Mouse (Mus musculus) neural tube, embryonic 15.5 days (tissue): Measurements from ENCODE around the gene Muc5b. TPM values are rescaled to one million over a fixed set of nuclear protein-coding genes. Genes with fewer than 3 reads are reported as not detected.

Source experiments
- ATAC-seq: fragments of 200-750 bp; cut with Nextera tagmentation; 2 replicates; pipeline ENCODE4 v1.8.0; 2017; ENCODE audit warnings: mild to moderate bottlenecking, moderate TSS enrichment, moderate library complexity; ENCODE audit not compliant: low FRiP score
- H3K27ac ChIP-seq: fragments of 300-500 bp; sonication (generic); replicated peaks from 2 replicates; pipeline ENCODE4 v1.5.1; 2015; ENCODE audit warnings: mild to moderate bottlenecking, inconsistent platforms
- H3K27me3 ChIP-seq: fragments of 300-500 bp; sonication (generic); replicated peaks from 2 replicates; pipeline ENCODE4 v1.6.1; 2015; ENCODE audit warnings: inconsistent platforms
- H3K36me3 ChIP-seq: fragments of 300-500 bp; sonication (generic); 2 replicates; pipeline ENCODE4 v1.6.1; 2015; ENCODE audit warnings: inconsistent platforms
- H3K4me1 ChIP-seq: fragments of 300-500 bp; sonication (generic); 2 replicates; pipeline ENCODE4 v1.6.1; 2015; ENCODE audit warnings: inconsistent platforms
- H3K4me2 ChIP-seq: fragments of 300-500 bp; sonication (generic); 2 replicates; pipeline ENCODE4 v1.6.1; 2015; ENCODE audit warnings: inconsistent platforms, mild to moderate bottlenecking, moderate library complexity
- H3K4me3 ChIP-seq: fragments of 300-500 bp; sonication (generic); replicated peaks from 2 replicates; pipeline ENCODE4 v1.5.1; 2015; ENCODE audit warnings: mild to moderate bottlenecking, inconsistent platforms
- H3K9ac ChIP-seq: fragments of 300-500 bp; sonication (generic); replicated peaks from 2 replicates; pipeline ENCODE4 v1.6.1; 2015; ENCODE audit warnings: mild to moderate bottlenecking, inconsistent platforms
- H3K9me3 ChIP-seq: fragments of 300-500 bp; sonication (generic); replicated peaks from 2 replicates; pipeline ENCODE4 v1.6.1; 2016; ENCODE audit warnings: inconsistent platforms
- WGBS: fragments of 180-500 bp; shearing (Covaris S2); methylation state at CpG from one replicate; pipeline ENCODE4 v1.1.7; 2015; ENCODE audit warnings: mixed read lengths; 5-methylcytosine and 5-hydroxymethylcytosine counted together
- polyA plus RNA-seq: library from polyadenylated mRNA; unstranded; fragments of >200 nt; fragmentation: Nextera tagmentation; extraction: Ambion mirVana; gene quantifications from 2 replicates; pipeline ENCODE4 v1.2.1, GENCODE M21; 2015

Gene Muc5b
- polyA plus RNA-seq, 1 experiment from 2014 or later, result 0.04 TPM

GRCm38 (mm10) chr7:141902791-141903190, 63.9 kb downstream of the Muc5b start:
- ATAC-seq, result no peak
- Histone ChIP-seq H3K4me2 (peak overlapping the region; percentile 64), H3K36me3 (no peaks in the 10 kb centered on the region), H3K4me3 (peak overlapping the region; percentile 89), H3K9me3 (no peaks in the 10 kb centered on the region), H3K9ac (peak overlapping the region; percentile 48), H3K27me3 (peaks cover 7% of the 10 kb centered on the region; the same call in 1 of the 2 replicates), H3K4me1 (peaks cover 36% of the 10 kb centered on the region), H3K27ac (peak overlapping the region; percentile 89)
- WGBS, result 68% methylated on average over 4 of the region's 4 CpGs

DNA sequence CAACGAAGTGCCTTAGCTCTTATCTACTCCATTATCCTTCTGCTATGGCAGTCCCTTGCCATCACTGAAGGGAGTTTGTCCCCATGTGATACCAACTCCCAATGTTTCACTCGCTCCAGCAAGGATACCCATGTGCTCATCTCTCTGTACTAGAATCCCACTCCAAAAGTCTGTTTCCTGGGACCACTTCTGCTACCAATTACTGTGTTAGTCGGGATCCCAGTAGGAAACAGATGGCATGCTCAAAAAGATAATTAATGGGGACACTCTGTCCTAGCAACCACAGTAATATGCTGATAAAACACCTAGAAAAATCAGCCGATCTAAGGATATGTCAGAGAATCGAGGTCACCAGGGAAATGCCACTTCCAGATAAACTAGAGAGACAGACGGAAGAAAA, 69.7 kb downstream of the Muc5b start:
- no peak overlapping the region for H3K9ac ChIP-seq
- 69% methylated on average over 6 of the region's 6 CpGs for WGBS

GRCm38 (mm10) chr7:141911305-141911704, 72.4 kb downstream of the Muc5b start:
- ATAC-seq, result no peak

More for the DNA sequence above, 69.7 kb downstream of the Muc5b start:
- no peaks in the 10 kb centered on the region for H3K9me3 ChIP-seq
- ATAC-seq, result no peak
- peaks cover 7% of the 10 kb centered on the region; the same call in 1 of the 2 replicates for H3K27me3 ChIP-seq
- H3K4me3 ChIP-seq, result no peak overlapping the region
- H3K27ac ChIP-seq, result no peak overlapping the region
- H3K4me1 ChIP-seq, result 0 out of 2 replicates have a peak, but pooled peaks cover 5% of the 10 kb centered on the region
- H3K36me3 ChIP-seq, result no peaks in the 10 kb centered on the region
- H3K4me2 ChIP-seq, result no peak overlapping the region

DNA sequence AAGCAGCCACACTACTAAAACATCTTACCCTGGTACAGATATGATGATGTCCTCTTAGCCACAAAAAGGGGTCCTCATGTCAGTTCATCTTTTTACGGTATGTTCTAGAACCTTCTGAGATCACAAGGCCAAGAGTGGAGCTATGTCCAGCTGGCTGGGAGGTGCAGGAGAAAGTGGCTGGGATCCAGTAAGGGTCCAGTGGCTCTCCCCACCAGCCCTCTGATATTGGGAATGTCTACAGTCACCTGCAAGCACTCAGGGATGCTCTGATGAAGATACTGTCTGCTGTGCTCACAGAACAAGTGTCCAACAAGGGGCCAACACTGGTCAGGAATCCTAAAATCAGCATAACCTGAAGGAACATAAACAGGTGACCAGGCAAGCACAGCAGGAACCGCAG, 79.5 kb downstream of the Muc5b start, which contains the start of gene Tollip:
Gene Tollip, minus strand, starts transcription at position 101 of the 400 bp plus-strand sequence.
- Histone ChIP-seq H3K27me3 (no peaks in the 10 kb centered on the region), H3K4me2 (no peak within 1 kb of the TSS), H3K27ac (no peak within 1 kb of the TSS), H3K9me3 (no peaks in the 10 kb centered on the region), H3K36me3 (no peaks in the 10 kb centered on the region), H3K4me3 (no peak within 1 kb of the TSS), H3K9ac (no peak within 1 kb of the TSS), H3K4me1 (0 out of 2 replicates have a peak, but pooled peaks cover under 1% of the 10 kb centered on the region)
- 97% methylated on average over 2 of the region's 2 CpGs for WGBS
- ATAC-seq, result no peak

More at GRCm38 (mm10) chr7:141911305-141911704, 72.4 kb downstream of the Muc5b start:
- no peak overlapping the region for H3K4me3 ChIP-seq
- no peak overlapping the region for H3K9ac ChIP-seq
- H3K9me3 ChIP-seq, result no peaks in the 10 kb centered on the region
- 72% methylated on average over 3 of the region's 3 CpGs for WGBS
- no peaks in the 10 kb centered on the region for H3K27me3 ChIP-seq
- no peak overlapping the region for H3K27ac ChIP-seq
- H3K4me2 ChIP-seq, result no peak overlapping the region
- H3K36me3 ChIP-seq, result no peaks in the 10 kb centered on the region
- 0 out of 2 replicates have a peak, but pooled peaks cover 5% of the 10 kb centered on the region for H3K4me1 ChIP-seq

Other genes starting within 250 kb of the Muc5b start
- gene Muc6, start 183.8 kb upstream of the Muc5b start, polyA plus RNA-seq, result 0.27 and 0.31 TPM in 2 replicates
- gene Muc2, start 148.7 kb upstream of the Muc5b start, polyA plus RNA-seq, result 0.29 and 0.35 TPM in 2 replicates
- gene Muc5ac, start 50.1 kb upstream of the Muc5b start, polyA plus RNA-seq, result 0.03 TPM in 1 of 2 replicates, not detected in the other
- gene Tollip, start 79.4 kb downstream of the Muc5b start, polyA plus RNA-seq, result 67.5 and 70.0 TPM in 2 replicates
- 17.5 and 20.2 TPM in 2 replicates for gene Brsk2, start 110.7 kb downstream of the Muc5b start, polyA plus RNA-seq
- 51.2 and 55.6 TPM in 2 replicates for gene Mob2, start 222.0 kb downstream of the Muc5b start, polyA plus RNA-seq